Mouse (Mus musculus) monocyte, adult 5-6 weeks (primary cell): ENCODE measurements around the gene Nup210. TPM values are rescaled to one million over a fixed set of nuclear protein-coding genes. Genes with fewer than 3 reads are reported as not detected.
A peak's percentile ranks its signal among the peaks of the same experiment; 100 is the strongest.
"Not testable (repeated sequence)": the region's sequence is repeated elsewhere in the genome, so short reads cannot be mapped to it uniquely, and the experiment has no call there.

Experiments
- ATAC-seq: fragments of 153-309, 156-312 bp; replicated peaks from 2 replicates; pipeline ENCODE4 v1.8.0; 2017; ENCODE audit warnings: mild to moderate bottlenecking; ENCODE audit not compliant: low TSS enrichment, insufficient number of reproducible peaks, severe bottlenecking, poor library complexity, low FRiP score
- total RNA-seq: library from RNA; stranded (forward); fragments of 200-1000, 200-491, 200-594 nt; gene quantifications from 3 replicates; pipeline ENCODE4 v1.2.3, GENCODE M21; 2017

The Nup210 gene
- total RNA-seq, 1 experiment from 2014 or later = 77.9 TPM

GRCm38 (mm10) chr6:91146443-91147151 lies 30.0 kb upstream of the Nup210 start:
- no peak for ATAC-seq

GRCm38 (mm10) chr6:91145572-91145971 lies 28.9 kb upstream of the Nup210 start:
- no peak for ATAC-seq

GRCm38 (mm10) chr6:91145056-91145455 lies 28.4 kb upstream of the Nup210 start:
- ATAC-seq = no peak

GRCm38 (mm10) chr6:91139846-91140245 lies 23.2 kb upstream of the Nup210 start:
- ATAC-seq = peak; percentile 88

DNA sequence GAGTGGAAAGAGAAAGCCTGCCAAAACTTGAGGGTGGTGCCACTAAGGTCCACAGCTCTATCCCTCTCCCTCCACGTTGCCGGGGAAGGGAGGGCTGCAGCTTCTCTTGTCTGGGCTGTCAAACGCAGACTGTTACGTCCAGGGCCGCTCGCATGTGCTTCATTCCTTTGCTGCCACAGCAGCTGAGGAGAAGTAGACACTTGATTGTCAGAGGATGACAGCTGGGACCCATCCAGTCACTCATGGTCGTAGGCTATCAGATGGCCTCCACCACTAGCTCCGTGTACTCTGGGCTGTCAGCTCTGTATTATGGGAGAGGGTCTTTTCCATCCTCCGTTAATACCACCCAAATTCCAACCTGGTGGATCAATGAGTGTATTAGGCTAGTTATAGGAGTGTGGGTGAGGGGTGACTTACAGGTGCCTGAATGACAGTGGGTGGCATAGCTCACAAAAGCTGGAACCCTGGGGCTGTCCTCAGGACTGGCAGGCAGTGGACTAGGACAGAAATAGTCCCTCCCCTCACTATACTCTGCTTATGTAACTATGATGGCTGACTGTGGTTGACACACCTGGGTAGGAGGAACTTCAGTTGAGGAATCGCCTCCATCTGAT lies 20.8 kb upstream of the Nup210 start:
- no peak for ATAC-seq

DNA sequence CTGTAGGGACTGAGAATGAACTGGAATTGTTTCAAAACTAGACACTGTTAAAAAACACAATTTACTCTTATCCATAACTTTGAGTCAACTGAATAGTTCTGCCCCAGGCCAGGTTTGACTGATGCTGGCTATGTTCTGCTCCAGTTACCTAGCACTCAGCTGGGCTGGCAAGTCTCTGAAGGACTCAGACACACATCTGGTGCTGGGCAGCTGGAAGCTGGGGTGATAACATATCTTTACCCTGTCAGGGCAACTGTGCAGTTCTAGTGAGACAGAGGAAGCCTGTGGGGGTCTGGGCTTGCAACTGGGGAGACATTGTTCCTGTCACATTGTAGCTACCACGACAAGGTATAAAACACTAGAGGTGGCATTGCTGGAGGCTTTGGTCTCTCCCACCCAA lies 14.2 kb upstream of the Nup210 start:
- ATAC-seq = no peak

DNA sequence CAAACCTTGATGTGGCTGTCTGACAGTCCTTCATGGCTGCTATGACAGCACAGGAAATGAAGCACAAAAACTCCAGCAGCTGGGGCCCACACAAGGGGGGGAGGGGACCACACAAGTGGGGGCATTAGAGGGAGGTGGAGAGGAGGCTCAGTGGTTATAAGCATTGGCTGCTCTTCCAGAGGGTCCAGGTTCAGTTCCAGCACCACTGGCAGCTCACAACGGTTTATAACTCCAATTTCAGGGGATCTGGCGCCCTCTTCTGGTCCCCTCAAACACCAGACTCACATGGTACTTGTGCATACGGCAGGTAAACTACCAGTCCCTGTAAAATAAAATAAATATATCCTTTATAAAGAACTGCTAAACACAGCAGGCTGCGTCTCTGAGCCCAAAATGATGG lies 12.4 kb upstream of the Nup210 start:
- ATAC-seq = no peak

GRCm38 (mm10) chr6:91125228-91125585 lies 8.6 kb upstream of the Nup210 start:
- no peak for ATAC-seq

- no peak for ATAC-seq
Measured at GRCm38 (mm10) chr6:91124286-91125227, 7.9 kb upstream of the Nup210 start.

DNA sequence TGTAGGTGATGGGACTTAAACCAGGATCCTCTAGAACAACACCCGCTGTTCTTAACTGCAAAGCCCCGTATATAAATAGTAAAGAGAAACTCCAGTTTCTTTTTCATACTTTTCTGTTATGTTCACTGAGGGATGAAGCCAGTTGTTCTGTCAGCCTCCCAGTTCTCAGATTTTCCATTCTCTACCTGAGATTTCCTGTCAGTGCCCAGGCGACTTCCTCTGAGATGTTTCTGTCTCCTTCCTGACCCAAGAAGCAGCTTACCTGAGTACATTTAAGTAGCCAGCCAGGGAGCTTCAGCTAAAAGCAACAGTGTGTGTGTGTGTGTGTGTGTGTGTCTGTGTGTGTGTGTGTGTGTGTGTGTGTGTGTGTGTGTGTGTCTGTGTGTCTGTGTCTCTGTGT lies 6.8 kb upstream of the Nup210 start:
- no peak for ATAC-seq

- ATAC-seq = not testable (repeated sequence)
Measured at GRCm38 (mm10) chr6:91121089-91121488, 4.5 kb upstream of the Nup210 start.

- ATAC-seq = no peak
Measured at GRCm38 (mm10) chr6:91120206-91120605, 3.6 kb upstream of the Nup210 start.

DNA sequence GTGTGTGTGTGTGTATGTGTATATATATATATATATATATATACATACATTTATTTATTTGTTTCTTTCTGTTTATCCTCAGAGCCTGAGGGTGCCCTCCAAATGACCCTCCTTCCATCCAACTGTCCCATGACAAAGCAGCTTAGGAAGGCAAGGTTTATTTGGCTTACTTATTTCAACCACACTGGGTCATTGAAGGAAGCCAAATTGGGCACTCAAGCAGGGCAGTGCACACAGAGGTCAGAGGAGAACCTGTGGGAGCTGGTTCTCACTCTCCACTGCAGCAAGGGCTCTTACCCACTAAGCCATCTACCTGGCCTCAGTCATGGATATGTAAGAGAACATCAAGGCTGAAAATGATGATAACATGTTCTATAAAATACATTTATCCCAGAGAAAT lies 1.9 kb upstream of the Nup210 start:
- no peak for ATAC-seq

DNA sequence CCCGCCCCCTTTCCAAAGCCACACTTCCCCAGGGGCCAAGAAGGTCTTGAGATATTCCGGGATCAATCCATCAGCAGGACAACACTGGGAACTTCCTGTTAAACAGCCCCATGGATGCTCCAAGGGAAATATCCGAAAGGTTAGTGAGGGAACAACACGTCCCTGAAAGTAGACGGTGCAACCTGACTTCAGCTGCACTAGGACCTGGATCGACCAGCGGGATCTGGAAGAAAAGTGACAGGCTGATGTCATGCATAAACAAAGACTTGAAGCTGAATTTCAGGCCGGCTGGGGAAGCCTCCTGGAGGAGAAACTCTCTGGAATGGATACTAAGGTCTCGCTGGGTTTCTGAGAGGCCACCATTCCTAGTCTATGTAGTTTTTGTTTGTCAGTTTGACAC lies 520 bp upstream of the Nup210 start:
- ATAC-seq = no peak

DNA sequence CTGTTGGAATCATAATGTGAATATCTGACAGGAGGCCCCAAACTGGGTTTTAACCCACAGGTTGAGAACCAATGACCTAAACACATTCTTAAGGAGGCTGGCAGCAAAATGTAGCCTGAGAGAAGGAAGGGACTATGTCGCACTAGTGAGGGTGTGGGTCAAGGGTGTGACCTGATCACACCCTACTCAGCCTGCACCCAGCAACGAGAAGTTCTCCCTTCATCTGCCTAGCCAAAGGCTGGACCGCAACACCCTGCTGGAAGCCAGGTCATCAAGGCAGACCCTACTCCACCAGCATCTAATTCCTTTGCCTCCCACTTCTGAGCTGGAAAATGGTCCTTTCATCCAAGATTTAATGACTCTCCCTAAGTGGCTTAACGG lies 776 bp downstream of the Nup210 start:
- peak; percentile 59 for ATAC-seq

DNA sequence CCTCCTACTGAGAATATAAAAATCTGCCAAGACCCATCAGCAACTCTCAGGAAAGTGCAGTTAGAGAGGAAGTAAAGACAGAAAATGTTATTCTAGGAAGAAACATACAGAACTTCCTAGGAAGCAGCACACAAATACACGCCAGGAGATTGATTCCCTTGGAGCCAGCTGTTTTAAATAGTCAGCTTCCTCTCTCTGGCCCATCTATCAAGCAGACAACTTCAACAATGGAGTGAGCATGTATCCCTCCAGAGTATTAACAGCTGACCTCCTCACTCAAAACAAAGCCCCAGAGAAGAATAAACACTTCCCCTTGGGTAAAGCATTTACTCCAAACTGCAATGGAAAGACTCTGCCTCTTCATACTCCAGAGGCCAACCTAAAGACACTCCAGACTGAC lies 1.5 kb downstream of the Nup210 start:
- ATAC-seq = no peak

GRCm38 (mm10) chr6:91114716-91115115 lies 1.9 kb downstream of the Nup210 start:
- ATAC-seq = no peak

DNA sequence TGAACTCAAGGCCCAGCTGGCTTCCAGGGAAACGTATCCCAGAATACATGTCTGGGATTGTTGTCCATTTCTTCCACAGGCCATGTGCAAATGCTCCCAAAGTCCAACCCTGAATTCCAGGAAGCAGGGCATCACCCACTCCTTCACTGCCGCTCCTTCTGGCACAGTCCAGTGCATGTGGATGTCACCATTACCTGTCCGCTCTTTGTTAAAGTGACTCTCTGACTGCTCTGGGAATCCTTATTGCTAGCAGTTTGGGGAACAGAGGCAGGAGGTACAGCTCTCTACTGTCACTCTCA lies 4.7 kb downstream of the Nup210 start:
- no peak for ATAC-seq

GRCm38 (mm10) chr6:91111141-91111953 lies 5.3 kb downstream of the Nup210 start:
- 0 out of 2 replicates have a peak, but pooled peaks have one; percentile 13 for ATAC-seq
